Mouse (Mus musculus): ENCODE measurements around the gene Bbx. TPM values are rescaled to one million over a fixed set of nuclear protein-coding genes. Genes with fewer than 3 reads are reported as not detected.

The Bbx gene
- total RNA-seq, 1 experiment = 31.2 TPM

DNA sequence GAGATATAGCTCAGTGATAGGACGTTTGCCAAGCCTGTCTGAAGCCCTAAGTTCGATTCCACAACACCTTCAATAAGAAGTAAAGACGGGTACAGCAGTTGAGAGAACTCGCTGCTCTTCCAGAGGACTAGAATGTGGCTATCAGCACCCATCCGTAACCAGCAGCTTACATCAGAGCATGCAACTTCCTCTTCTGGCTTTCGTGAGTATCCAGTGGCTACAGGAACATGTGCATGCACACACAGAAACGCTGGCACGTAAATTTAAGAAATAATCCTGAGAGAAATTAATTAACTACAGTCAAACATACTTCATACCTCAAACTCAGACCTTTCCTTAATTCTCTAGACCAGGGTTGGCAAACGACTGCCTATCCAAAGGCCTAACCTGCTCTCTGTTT lies 16.9 kb upstream of the Bbx start:
- H3K36me3 ChIP-seq (ENCODE audit: control insufficient read depth, insufficient read depth, low read length, poor library complexity, severe bottlenecking) = no peaks in the 10 kb centered on the region

DNA sequence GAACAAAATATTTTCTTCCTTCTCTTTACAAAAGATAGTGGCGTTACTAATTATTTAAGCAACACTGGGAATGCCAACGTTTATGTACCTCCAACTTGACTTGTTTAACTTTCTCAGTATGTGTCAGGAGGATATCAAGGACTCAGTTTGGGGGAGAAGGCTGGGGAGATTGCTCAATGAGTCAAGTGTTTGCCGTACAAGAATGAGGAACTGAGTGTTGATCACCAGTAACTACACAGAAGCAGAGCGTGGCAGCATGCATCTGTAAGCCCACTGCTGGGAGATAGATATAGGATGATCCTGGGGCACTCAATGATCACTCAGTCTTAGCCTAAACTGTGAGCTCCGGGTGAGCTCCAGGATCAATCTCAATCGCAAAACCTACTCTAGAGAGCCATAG lies 12.8 kb upstream of the Bbx start:
- no peak overlapping the region for H3K9ac ChIP-seq (ENCODE audit: insufficient read depth, low read depth, low read length, poor library complexity, severe bottlenecking)
- in situ Hi-C loops (cut with MboI; ENCODE audit: low sequenced_read_pairs in 2 of 2, unreplicated experiment in 2 of 2) = no loop called here
- TF ChIP-seq ZC3H11A (IDR thresholded peaks at IDR 0.05; ENCODE audit: borderline replicate concordance, low read depth, low read length) (no peak), ZNF384 (IDR thresholded peaks at IDR 0.05; ENCODE audit: low read depth, low read length) (no peak), HCFC1 (IDR thresholded peaks at IDR 0.05; ENCODE audit: borderline replicate concordance, insufficient read depth, low read length) (no peak), MAFK (IDR thresholded peaks at IDR 0.05; ENCODE audit: insufficient read depth, low read depth, low read length) (no peak), CHD2 (IDR thresholded peaks at IDR 0.05; ENCODE audit: low read depth, low read length) (no peak)
- no peak overlapping the region for H3K4me3 ChIP-seq (ENCODE audit: insufficient read depth in 1 of 2, low read depth in 1 of 2, low read length in 2 of 2, poor library complexity in 1 of 2, severe bottlenecking in 1 of 2)
- H3K27ac ChIP-seq (ENCODE audit: insufficient read depth, low read depth, low read length, poor library complexity, severe bottlenecking) = no peak overlapping the region
- no peaks in the 10 kb centered on the region for H3K9me3 ChIP-seq (ENCODE audit: control insufficient read depth, insufficient read depth, low read depth, low read length)
- H3K4me1 ChIP-seq (ENCODE audit: control insufficient read depth in 2 of 2, insufficient read depth in 2 of 2, low read length in 2 of 2, poor library complexity in 1 of 2) = no peaks in the 10 kb centered on the region
- DNase-seq (ENCODE audit: low read depth, low spot score) = no peak
- H3K36me3 ChIP-seq (ENCODE audit: control insufficient read depth, insufficient read depth, low read length, poor library complexity, severe bottlenecking) = no peaks in the 10 kb centered on the region

More for the DNA sequence above, 16.9 kb upstream of the Bbx start:
- H3K9me3 ChIP-seq (ENCODE audit: control insufficient read depth, insufficient read depth, low read depth, low read length) = no peaks in the 10 kb centered on the region
- no peak overlapping the region for H3K4me3 ChIP-seq (ENCODE audit: insufficient read depth in 1 of 2, low read depth in 1 of 2, low read length in 2 of 2, poor library complexity in 1 of 2, severe bottlenecking in 1 of 2)
- in situ Hi-C loops (cut with MboI; ENCODE audit: low sequenced_read_pairs in 2 of 2, unreplicated experiment in 2 of 2) = no loop called here
- no peak for DNase-seq (ENCODE audit: low read depth, low spot score)
- no peak overlapping the region for H3K27ac ChIP-seq (ENCODE audit: insufficient read depth, low read depth, low read length, poor library complexity, severe bottlenecking)
- no peak overlapping the region for H3K9ac ChIP-seq (ENCODE audit: insufficient read depth, low read depth, low read length, poor library complexity, severe bottlenecking)
- TF ChIP-seq CHD2 (IDR thresholded peaks at IDR 0.05; ENCODE audit: low read depth, low read length) (no peak), ZNF384 (IDR thresholded peaks at IDR 0.05; ENCODE audit: low read depth, low read length) (no peak), HCFC1 (IDR thresholded peaks at IDR 0.05; ENCODE audit: borderline replicate concordance, insufficient read depth, low read length) (no peak), ZC3H11A (IDR thresholded peaks at IDR 0.05; ENCODE audit: borderline replicate concordance, low read depth, low read length) (no peak)
- no peaks in the 10 kb centered on the region for H3K4me1 ChIP-seq (ENCODE audit: control insufficient read depth in 2 of 2, insufficient read depth in 2 of 2, low read length in 2 of 2, poor library complexity in 1 of 2)

DNA sequence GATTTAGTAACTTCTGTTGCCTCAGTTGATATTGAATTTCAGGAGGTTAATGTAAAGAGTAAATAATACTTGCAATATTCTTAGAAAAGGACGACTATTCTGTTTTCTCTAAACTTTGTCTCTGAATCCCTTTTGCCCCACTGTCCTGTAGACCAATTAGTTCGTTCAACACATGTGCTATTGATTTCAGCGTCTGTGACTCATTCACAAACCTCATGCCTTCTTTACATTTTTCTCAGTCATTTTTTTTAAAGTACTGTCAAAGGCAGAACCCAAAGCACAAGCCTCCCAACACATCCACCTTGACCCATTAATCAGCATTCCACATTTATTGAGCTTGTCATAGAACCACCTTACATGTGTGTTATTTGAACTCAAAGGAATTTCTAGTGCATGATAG lies 6.6 kb upstream of the Bbx start:
- in situ Hi-C loops (cut with MboI; ENCODE audit: low sequenced_read_pairs in 2 of 2, unreplicated experiment in 2 of 2) = no loop called here

DNA sequence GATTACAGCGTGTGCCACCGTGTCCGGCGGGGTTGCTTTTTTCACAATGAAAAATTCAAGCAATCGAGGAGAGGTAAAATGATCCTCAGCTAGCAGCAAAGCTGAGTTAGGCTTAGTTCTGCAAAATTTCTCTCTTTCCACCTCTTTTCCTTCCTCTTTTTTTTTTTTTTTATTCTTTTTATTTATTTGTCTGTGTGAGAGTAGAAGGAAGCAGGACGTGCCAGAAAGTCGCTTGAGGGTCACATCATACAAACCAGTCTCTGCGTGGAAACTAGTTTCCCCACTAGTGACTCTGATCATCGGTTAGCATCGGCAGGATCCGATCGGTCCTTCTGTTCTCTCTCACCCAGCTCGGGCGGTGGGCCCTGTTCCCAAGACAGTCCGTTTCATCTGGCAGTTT lies 5.6 kb upstream of the Bbx start:
- no peaks in the 10 kb centered on the region for H3K9me3 ChIP-seq (ENCODE audit: control insufficient read depth, insufficient read depth, low read depth, low read length)
- no peak for DNase-seq (ENCODE audit: low read depth, low spot score)
- H3K9ac ChIP-seq (ENCODE audit: insufficient read depth, low read depth, low read length, poor library complexity, severe bottlenecking) = no peak overlapping the region
- TF ChIP-seq CHD2 (IDR thresholded peaks at IDR 0.05; ENCODE audit: low read depth, low read length) = no peak
- no peak for TF ChIP-seq HCFC1 (IDR thresholded peaks at IDR 0.05; ENCODE audit: borderline replicate concordance, insufficient read depth, low read length)
- no peak for TF ChIP-seq ZNF384 (IDR thresholded peaks at IDR 0.05; ENCODE audit: low read depth, low read length)
- TF ChIP-seq ZC3H11A (IDR thresholded peaks at IDR 0.05; ENCODE audit: borderline replicate concordance, low read depth, low read length) = no peak
- no peak for TF ChIP-seq MAFK (IDR thresholded peaks at IDR 0.05; ENCODE audit: insufficient read depth, low read depth, low read length)
- H3K4me3 ChIP-seq (ENCODE audit: insufficient read depth in 1 of 2, low read depth in 1 of 2, low read length in 2 of 2, poor library complexity in 1 of 2, severe bottlenecking in 1 of 2) = peak overlapping the region in 1 of 2 experiments; percentile 5; a peak in 2 of 4 replicates
- H3K27ac ChIP-seq (ENCODE audit: insufficient read depth, low read depth, low read length, poor library complexity, severe bottlenecking) = no peak overlapping the region
- H3K36me3 ChIP-seq (ENCODE audit: control insufficient read depth, insufficient read depth, low read length, poor library complexity, severe bottlenecking) = no peaks in the 10 kb centered on the region
- in situ Hi-C loops (cut with MboI; ENCODE audit: low sequenced_read_pairs in 2 of 2, unreplicated experiment in 2 of 2) = no loop called here
- peaks cover 0 to 5% of the 10 kb centered on the region in 2 experiments; a peak in 1 of 4 replicates for H3K4me1 ChIP-seq (ENCODE audit: control insufficient read depth in 2 of 2, insufficient read depth in 2 of 2, low read length in 2 of 2, poor library complexity in 1 of 2)

More for the DNA sequence above, 6.6 kb upstream of the Bbx start:
- no peak overlapping the region for H3K9ac ChIP-seq (ENCODE audit: insufficient read depth, low read depth, low read length, poor library complexity, severe bottlenecking)
- no peaks in the 10 kb centered on the region for H3K9me3 ChIP-seq (ENCODE audit: control insufficient read depth, insufficient read depth, low read depth, low read length)
- TF ChIP-seq ZC3H11A (IDR thresholded peaks at IDR 0.05; ENCODE audit: borderline replicate concordance, low read depth, low read length) (no peak), HCFC1 (IDR thresholded peaks at IDR 0.05; ENCODE audit: borderline replicate concordance, insufficient read depth, low read length) (no peak), MAFK (IDR thresholded peaks at IDR 0.05; ENCODE audit: insufficient read depth, low read depth, low read length) (no peak), ZNF384 (IDR thresholded peaks at IDR 0.05; ENCODE audit: low read depth, low read length) (no peak), CHD2 (IDR thresholded peaks at IDR 0.05; ENCODE audit: low read depth, low read length) (no peak)
- H3K27ac ChIP-seq (ENCODE audit: insufficient read depth, low read depth, low read length, poor library complexity, severe bottlenecking) = no peak overlapping the region
- no peak for DNase-seq (ENCODE audit: low read depth, low spot score)
- H3K4me3 ChIP-seq (ENCODE audit: insufficient read depth in 1 of 2, low read depth in 1 of 2, low read length in 2 of 2, poor library complexity in 1 of 2, severe bottlenecking in 1 of 2) = no peak overlapping the region
- peaks cover 0 to 5% of the 10 kb centered on the region in 2 experiments; a peak in 1 of 4 replicates for H3K4me1 ChIP-seq (ENCODE audit: control insufficient read depth in 2 of 2, insufficient read depth in 2 of 2, low read length in 2 of 2, poor library complexity in 1 of 2)
- H3K36me3 ChIP-seq (ENCODE audit: control insufficient read depth, insufficient read depth, low read length, poor library complexity, severe bottlenecking) = no peaks in the 10 kb centered on the region

DNA sequence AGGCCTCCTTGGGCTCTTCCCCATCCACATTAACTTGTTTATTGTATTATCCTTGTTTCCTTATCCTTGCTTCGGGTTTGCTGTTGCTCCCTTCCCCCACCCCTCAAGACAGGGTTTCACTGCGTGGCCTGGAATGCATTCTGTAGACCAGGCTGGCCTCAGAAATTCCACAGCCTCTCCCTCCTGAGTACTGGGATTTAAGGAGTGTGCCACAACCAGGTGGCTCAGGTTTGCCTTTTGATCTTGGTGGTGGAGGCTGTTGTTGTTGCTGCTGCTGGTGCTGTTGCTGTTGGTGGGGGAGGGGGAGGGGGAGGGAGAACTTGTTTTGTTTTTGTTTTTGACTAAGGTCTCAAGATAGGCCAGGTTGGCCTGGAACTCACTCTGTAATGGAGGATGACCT lies 5.1 kb upstream of the Bbx start:
- in situ Hi-C loops (cut with MboI; ENCODE audit: low sequenced_read_pairs in 2 of 2, unreplicated experiment in 2 of 2) = no loop called here
- H3K4me3 ChIP-seq (ENCODE audit: insufficient read depth in 1 of 2, low read depth in 1 of 2, low read length in 2 of 2, poor library complexity in 1 of 2, severe bottlenecking in 1 of 2) = peak overlapping the region in 1 of 2 experiments; percentile 5; a peak in 1 of 4 replicates
- H3K4me1 ChIP-seq (ENCODE audit: control insufficient read depth in 2 of 2, insufficient read depth in 2 of 2, low read length in 2 of 2, poor library complexity in 1 of 2) = peaks cover 0 to 5% of the 10 kb centered on the region in 2 experiments; a peak in 1 of 4 replicates
- peak; percentile 48 for DNase-seq (ENCODE audit: low read depth, low spot score)
- H3K36me3 ChIP-seq (ENCODE audit: control insufficient read depth, insufficient read depth, low read length, poor library complexity, severe bottlenecking) = no peaks in the 10 kb centered on the region
- no peaks in the 10 kb centered on the region for H3K9me3 ChIP-seq (ENCODE audit: control insufficient read depth, insufficient read depth, low read depth, low read length)
- no peak overlapping the region for H3K27ac ChIP-seq (ENCODE audit: insufficient read depth, low read depth, low read length, poor library complexity, severe bottlenecking)
- TF ChIP-seq MAFK (IDR thresholded peaks at IDR 0.05; ENCODE audit: insufficient read depth, low read depth, low read length) = no peak
- TF ChIP-seq ZC3H11A (IDR thresholded peaks at IDR 0.05; ENCODE audit: borderline replicate concordance, low read depth, low read length) = no peak
- TF ChIP-seq CHD2 (IDR thresholded peaks at IDR 0.05; ENCODE audit: low read depth, low read length) = peak; percentile 34; the same call in 1 of the 2 replicates
- TF ChIP-seq HCFC1 (IDR thresholded peaks at IDR 0.05; ENCODE audit: borderline replicate concordance, insufficient read depth, low read length) = no peak
- no peak overlapping the region for H3K9ac ChIP-seq (ENCODE audit: insufficient read depth, low read depth, low read length, poor library complexity, severe bottlenecking)
